Mouse (Mus musculus) embryonic facial prominence, embryonic 10.5 days (tissue): ENCODE data around the gene Eci1. TPM values are rescaled to one million over a fixed set of nuclear protein-coding genes. Genes with fewer than 3 reads are reported as not detected.
A peak's percentile ranks its signal among the peaks of the same experiment; 100 is the strongest.
"Not testable (repeated sequence)": the region's sequence is repeated elsewhere in the genome, so short reads cannot be mapped to it uniquely, and the experiment has no call there.

ENCODE experiments used
- DNase-seq: peaks from one replicate; pipeline ENCODE4 v3.0.0-alpha.2; 2017; ENCODE audit warnings: low spot score
- H3K27ac ChIP-seq: fragments of 300-500 bp; sonication (generic); replicated peaks from 2 replicates; pipeline ENCODE4 v1.5.1; 2016; ENCODE audit warnings: mild to moderate bottlenecking
- H3K27me3 ChIP-seq: fragments of 300-500 bp; sonication (generic); replicated peaks from 2 replicates; pipeline ENCODE4 v1.6.1; 2016; ENCODE audit warnings: low read depth, mild to moderate bottlenecking; ENCODE audit not compliant: poor library complexity, severe bottlenecking
- H3K36me3 ChIP-seq: fragments of 300-500 bp; sonication (generic); replicated peaks from 2 replicates; pipeline ENCODE4 v1.6.1; 2016; ENCODE audit warnings: mild to moderate bottlenecking, moderate library complexity
- H3K4me1 ChIP-seq: fragments of 300-500 bp; sonication (generic); 2 replicates; pipeline ENCODE4 v1.6.1; 2016
- H3K4me3 ChIP-seq: fragments of 300-500 bp; sonication (generic); 2 replicates; pipeline ENCODE4 v1.5.1; 2016; ENCODE audit warnings: mild to moderate bottlenecking, moderate library complexity
- H3K9me3 ChIP-seq: fragments of 300-500 bp; sonication (generic); 2 replicates; pipeline ENCODE4 v1.6.1; 2016; ENCODE audit warnings: mild to moderate bottlenecking
- WGBS: fragments of 180-500 bp; shearing (Covaris S2); methylation state at CpG from one replicate; pipeline ENCODE4 v1.1.7; 2016; 5-methylcytosine and 5-hydroxymethylcytosine counted together
- polyA plus RNA-seq: library from polyadenylated mRNA; unstranded; fragments of >200 nt; fragmentation: Nextera tagmentation; extraction: Ambion mirVana; gene quantifications from 2 replicates; pipeline ENCODE4 v1.2.1, GENCODE M21; 2016

Gene Eci1
- polyA plus RNA-seq, 1 experiment from 2014 or later = 89.0 TPM

DNA sequence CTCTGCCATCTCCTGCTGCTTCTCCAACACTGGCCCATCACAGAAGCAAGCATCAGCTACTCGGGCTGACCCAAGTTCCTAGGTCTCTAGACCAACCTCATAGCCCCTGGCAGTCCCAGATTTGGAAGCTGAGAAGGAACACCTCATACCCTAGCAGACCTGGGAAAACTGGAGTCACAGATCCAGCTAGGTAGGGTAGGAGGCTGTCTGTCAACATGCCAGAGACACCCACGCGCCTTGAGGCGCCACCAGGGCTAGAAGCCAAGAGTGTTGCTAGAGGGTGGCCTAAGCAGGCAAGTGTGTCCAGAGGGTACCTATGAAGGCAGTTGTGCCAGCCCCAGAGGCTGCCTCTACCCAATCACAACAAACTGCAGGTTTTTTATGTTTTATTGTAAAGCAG lies 17.0 kb downstream of the Eci1 start:
- no peaks in the 10 kb centered on the region for H3K4me1 ChIP-seq
- peaks cover 100% of the 10 kb centered on the region for H3K36me3 ChIP-seq
- no peaks in the 10 kb centered on the region for H3K27me3 ChIP-seq
- no peaks in the 10 kb centered on the region for H3K9me3 ChIP-seq
- WGBS = 91% methylated on average over 4 of the region's 4 CpGs
- DNase-seq = no peak
- H3K4me3 ChIP-seq = no peak overlapping the region
- no peak overlapping the region for H3K27ac ChIP-seq

DNA sequence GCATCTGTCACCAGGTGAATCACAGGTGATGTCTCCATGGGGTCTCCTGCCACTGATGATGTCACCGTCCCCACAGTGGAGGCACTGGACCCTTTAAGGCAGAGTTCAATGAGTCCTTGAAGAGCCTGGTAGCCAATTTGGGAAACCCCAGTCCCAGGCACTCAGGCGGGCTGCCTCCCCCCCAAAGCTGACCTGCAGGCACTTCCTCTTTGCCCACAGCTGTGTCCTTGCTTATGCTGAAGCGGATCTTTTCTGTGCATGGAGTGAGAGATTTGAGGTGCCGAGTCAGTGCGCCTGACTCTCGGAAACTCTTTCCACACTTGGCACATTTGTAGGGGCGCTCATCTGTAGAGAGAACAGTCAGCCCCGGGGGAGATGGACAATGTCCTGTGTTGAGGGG lies 20.1 kb downstream of the Eci1 start:
- 93% methylated on average over 8 of the region's 8 CpGs for WGBS
- Histone ChIP-seq H3K9me3 (no peaks in the 10 kb centered on the region), H3K4me3 (no peak overlapping the region), H3K27ac (no peak overlapping the region), H3K27me3 (no peaks in the 10 kb centered on the region), H3K36me3 (peaks cover 100% of the 10 kb centered on the region), H3K4me1 (no peaks in the 10 kb centered on the region)
- no peak for DNase-seq

- Histone ChIP-seq H3K4me3 (no peak overlapping the region), H3K27me3 (no peaks in the 10 kb centered on the region), H3K4me1 (peaks cover 14% of the 10 kb centered on the region), H3K36me3 (peaks cover 73% of the 10 kb centered on the region), H3K27ac (no peak overlapping the region), H3K9me3 (no peaks in the 10 kb centered on the region)
- 96% methylated on average over 6 of the region's 6 CpGs for WGBS
- no peak for DNase-seq
Observed at GRCm38 (mm10) chr17:24449507-24449906, 23.1 kb downstream of the Eci1 start.

DNA sequence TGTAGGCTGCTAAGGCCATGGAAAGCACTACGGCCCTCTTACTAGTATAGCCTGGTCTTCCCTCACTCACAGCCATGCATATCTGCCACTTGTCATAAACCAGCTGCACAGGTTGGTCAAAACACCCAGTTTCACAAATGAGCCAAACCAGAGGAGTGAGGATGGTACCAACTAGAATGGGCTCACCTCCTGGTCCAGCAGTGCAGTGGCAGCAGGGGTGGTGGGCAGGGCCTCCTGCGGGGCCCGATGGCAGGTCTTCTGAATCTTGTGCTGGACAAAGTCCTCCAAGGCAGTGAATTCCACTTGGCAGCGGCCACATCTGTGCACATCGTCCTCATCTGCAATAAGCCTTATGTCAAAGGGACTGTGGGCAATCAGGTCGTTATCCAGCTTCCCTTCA lies 24.8 kb downstream of the Eci1 start:
- WGBS = 95% methylated on average over 6 of the region's 6 CpGs

GRCm38 (mm10) chr17:24453372-24453771 lies 26.9 kb downstream of the Eci1 start:
- H3K9me3 ChIP-seq = no peaks in the 10 kb centered on the region
- peaks cover 34% of the 10 kb centered on the region for H3K36me3 ChIP-seq
- peak overlapping the region; percentile 90 for H3K4me3 ChIP-seq
- 89% methylated on average over 2 of the region's 2 CpGs for WGBS
- peaks cover 19% of the 10 kb centered on the region for H3K4me1 ChIP-seq
- no peaks in the 10 kb centered on the region for H3K27me3 ChIP-seq
- DNase-seq = no peak
- H3K27ac ChIP-seq = no peak overlapping the region

More for the DNA sequence above, 24.8 kb downstream of the Eci1 start:
- Histone ChIP-seq H3K9me3 (no peaks in the 10 kb centered on the region), H3K27me3 (no peaks in the 10 kb centered on the region), H3K4me3 (no peak overlapping the region), H3K27ac (no peak overlapping the region), H3K4me1 (peaks cover 19% of the 10 kb centered on the region), H3K36me3 (peaks cover 56% of the 10 kb centered on the region)
- DNase-seq = no peak

- Histone ChIP-seq H3K36me3 (peaks cover 25% of the 10 kb centered on the region), H3K27ac (peak overlapping the region; percentile 96), H3K9me3 (no peaks in the 10 kb centered on the region), H3K4me3 (peak overlapping the region; percentile 90), H3K27me3 (no peaks in the 10 kb centered on the region), H3K4me1 (peaks cover 19% of the 10 kb centered on the region)
- DNase-seq = no peak
- 8% methylated on average over 14 of the region's 14 CpGs for WGBS
Observed at GRCm38 (mm10) chr17:24454218-24454755, 27.8 kb downstream of the Eci1 start.

DNA sequence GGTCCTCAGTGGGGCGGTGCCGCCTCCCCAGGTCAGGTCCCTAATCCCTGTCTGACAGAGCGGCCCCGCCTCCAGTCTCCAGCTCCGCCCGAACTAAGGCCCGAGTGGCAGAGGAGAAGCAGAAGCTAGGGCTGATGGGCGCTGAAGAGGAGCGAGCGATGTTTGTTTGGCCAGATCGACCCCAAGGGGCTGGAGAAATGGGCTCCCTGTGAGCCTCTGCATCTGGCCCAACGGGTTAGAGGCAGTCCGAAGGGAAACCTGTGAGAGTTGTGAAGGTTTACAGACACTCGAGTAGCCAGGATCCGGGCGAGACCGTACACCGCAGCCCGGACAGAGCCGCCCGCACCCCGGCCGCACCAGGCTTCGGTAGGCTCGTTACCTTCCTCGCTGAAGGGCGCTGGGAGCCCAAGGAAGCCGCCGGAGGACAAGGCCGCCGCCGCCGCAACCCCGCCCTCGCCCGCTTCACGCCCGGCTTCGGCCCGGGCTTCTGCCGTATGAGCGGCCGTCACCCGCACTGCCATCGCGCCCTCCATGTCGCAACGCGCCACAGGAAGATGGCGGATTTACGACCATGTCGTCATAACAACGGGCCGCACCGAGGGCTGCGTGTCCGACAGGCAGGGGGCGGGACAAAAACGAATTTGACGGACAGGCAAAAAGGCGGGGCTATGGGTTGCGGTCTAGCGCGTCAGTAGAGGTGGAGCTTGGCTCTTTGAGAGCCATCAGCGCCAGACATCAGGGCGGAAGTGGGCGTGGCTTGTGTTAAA lies 28.5 kb downstream of the Eci1 start:
- peak overlapping the region; percentile 96 for H3K27ac ChIP-seq
- peaks cover 18% of the 10 kb centered on the region for H3K36me3 ChIP-seq
- H3K9me3 ChIP-seq = no peaks in the 10 kb centered on the region
- under 1% methylated on average over 67 of the region's 67 CpGs for WGBS
- DNase-seq = peak; percentile 99
- peak overlapping the region; percentile 90 for H3K4me3 ChIP-seq
- H3K27me3 ChIP-seq = no peaks in the 10 kb centered on the region
- peaks cover 19% of the 10 kb centered on the region for H3K4me1 ChIP-seq

- not testable (repeated sequence) for DNase-seq
- WGBS = 54% methylated on average over 10 of the region's 10 CpGs
- peak overlapping the region; percentile 96 for H3K27ac ChIP-seq
Observed at GRCm38 (mm10) chr17:24455523-24456206, 29.2 kb downstream of the Eci1 start.

DNA sequence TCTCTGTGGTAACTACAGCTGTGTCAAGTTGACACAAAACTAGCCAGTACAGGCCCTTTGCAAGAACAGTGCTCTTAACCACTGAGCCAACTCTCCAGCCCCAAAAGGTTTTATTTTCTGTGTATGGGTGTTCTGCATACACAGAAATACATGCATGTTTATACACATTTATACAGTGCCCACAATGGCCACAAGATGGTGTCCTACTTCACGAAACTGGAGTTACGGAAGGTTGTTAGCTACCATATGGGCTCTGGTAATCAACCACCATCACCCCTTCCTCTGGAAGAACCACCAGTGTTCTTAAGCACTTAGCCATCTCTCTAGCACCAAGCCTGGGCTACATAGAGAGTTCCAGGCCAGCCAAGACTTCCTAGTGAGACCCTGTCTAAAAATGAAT lies 35.1 kb downstream of the Eci1 start:
- H3K9me3 ChIP-seq = no peaks in the 10 kb centered on the region
- H3K4me3 ChIP-seq = no peak overlapping the region
- H3K27me3 ChIP-seq = no peaks in the 10 kb centered on the region
- H3K36me3 ChIP-seq = no peaks in the 10 kb centered on the region
- no peak for DNase-seq
- H3K4me1 ChIP-seq = no peaks in the 10 kb centered on the region
- H3K27ac ChIP-seq = no peak overlapping the region
- WGBS = 70% methylated on average over 2 of the region's 2 CpGs

More at GRCm38 (mm10) chr17:24455523-24456206, 29.2 kb downstream of the Eci1 start:
- not testable (repeated sequence) for H3K27me3 ChIP-seq, H3K9me3 ChIP-seq
- peaks cover 11% of the 10 kb centered on the region for H3K36me3 ChIP-seq
- H3K4me1 ChIP-seq = peaks cover 19% of the 10 kb centered on the region
- peak overlapping the region; percentile 90 for H3K4me3 ChIP-seq

GRCm38 (mm10) chr17:24462932-24463331 lies 36.5 kb downstream of the Eci1 start:
- Histone ChIP-seq H3K9me3 (no peaks in the 10 kb centered on the region), H3K36me3 (no peaks in the 10 kb centered on the region), H3K27ac (no peak overlapping the region), H3K4me3 (no peak overlapping the region), H3K27me3 (no peaks in the 10 kb centered on the region), H3K4me1 (no peaks in the 10 kb centered on the region)
- DNase-seq = no peak
- WGBS = 89% methylated on average over 1 of the region's 1 CpGs

GRCm38 (mm10) chr17:24463374-24464133 lies 37.1 kb downstream of the Eci1 start:
- no peak for DNase-seq
- no peak overlapping the region for H3K4me3 ChIP-seq
- 63% methylated on average over 6 of the region's 6 CpGs for WGBS

GRCm38 (mm10) chr17:24468636-24469246 lies 42.3 kb downstream of the Eci1 start:
- Histone ChIP-seq H3K27me3 (no peaks in the 10 kb centered on the region), H3K27ac (no peak overlapping the region), H3K4me3 (no peak overlapping the region), H3K4me1 (peaks cover 31% of the 10 kb centered on the region), H3K36me3 (peaks cover 19% of the 10 kb centered on the region), H3K9me3 (no peaks in the 10 kb centered on the region)
- no peak for DNase-seq
- 89% methylated on average over 5 of the region's 5 CpGs for WGBS

More at GRCm38 (mm10) chr17:24463374-24464133, 37.1 kb downstream of the Eci1 start:
- Histone ChIP-seq H3K36me3 (no peaks in the 10 kb centered on the region), H3K9me3 (no peaks in the 10 kb centered on the region), H3K4me1 (no peaks in the 10 kb centered on the region), H3K27me3 (no peaks in the 10 kb centered on the region), H3K27ac (no peak overlapping the region)
